ENCODE assay signal across 26 mouse cellular contexts in the genomic region with DNA sequence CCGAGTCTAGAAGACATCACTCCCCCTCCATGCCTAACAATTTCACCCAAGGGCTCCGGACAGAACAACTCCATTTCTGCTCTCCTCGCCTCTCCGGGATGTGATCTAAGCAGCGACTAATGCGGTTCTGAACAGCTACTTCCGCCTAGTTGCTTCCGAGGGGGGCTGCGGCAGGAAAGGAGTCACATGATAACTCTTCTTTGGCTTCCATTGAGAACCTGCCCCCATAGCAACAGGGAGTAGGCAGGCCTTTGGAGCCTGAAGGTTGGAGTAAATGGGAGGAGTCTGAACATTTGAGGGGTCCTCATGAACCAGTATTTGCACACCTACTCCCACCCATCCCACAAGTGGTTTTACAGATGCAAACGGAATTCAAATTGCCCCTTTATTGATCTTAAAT.
"Had no signal": no experiment of that assay in that cellular context is flagged by ENCODE, and none has a peak within 500 bp of the region (broad histone marks: within the 10 kb centered on the region; RNA-seq: fewer than 3 reads in every experiment).

No protein-coding gene starts in this region.

- H3K4me1 ChIP-seq: embryonic facial prominence, embryonic 10.5 days; embryonic facial prominence, embryonic 12.5 days; embryonic facial prominence, embryonic 13.5 days; embryonic facial prominence, embryonic 15.5 days; forebrain, embryonic 10.5 days; forebrain, embryonic 12.5 days; forebrain, embryonic 13.5 days; forebrain, embryonic 15.5 days; heart, embryonic 10.5 days had no signal

- H3K9ac ChIP-seq: embryonic facial prominence, embryonic 12.5 days; embryonic facial prominence, embryonic 13.5 days; embryonic facial prominence, embryonic 15.5 days; forebrain, embryonic 12.5 days; forebrain, embryonic 13.5 days; forebrain, embryonic 15.5 days; forebrain, postnatal 0 days had no signal

- H3K27me3 ChIP-seq: embryonic facial prominence, embryonic 12.5 days; embryonic facial prominence, embryonic 13.5 days; embryonic facial prominence, embryonic 15.5 days; forebrain, embryonic 12.5 days; forebrain, embryonic 13.5 days; forebrain, embryonic 15.5 days had no signal

- ATAC-seq: forebrain, embryonic 13.5 days; forebrain, embryonic 14.5 days; forebrain, embryonic 15.5 days; forebrain, embryonic 16.5 days; forebrain, postnatal 0 days had no signal

- H3K4me2 ChIP-seq: embryonic facial prominence, embryonic 12.5 days; embryonic facial prominence, embryonic 13.5 days; embryonic facial prominence, embryonic 15.5 days; forebrain, embryonic 12.5 days; forebrain, embryonic 13.5 days; forebrain, embryonic 15.5 days had no signal

- H3K36me3 ChIP-seq: embryonic facial prominence, embryonic 10.5 days; embryonic facial prominence, embryonic 12.5 days; embryonic facial prominence, embryonic 13.5 days; embryonic facial prominence, embryonic 15.5 days; forebrain, embryonic 10.5 days; forebrain, embryonic 12.5 days; forebrain, embryonic 15.5 days; heart, embryonic 10.5 days had no signal

- DNase-seq: cerebellum, postnatal 10 days; cerebellum, postnatal 14 days; cerebellum, postnatal 25 days; cerebellum, postnatal 36 days; embryo, embryonic 11 days; forebrain, postnatal 0 days; gastrocnemius, adult 2 months; gastrocnemius, postnatal 10 days; gastrocnemius, postnatal 14 days; gastrocnemius, postnatal 25 days; gastrocnemius, postnatal 36 days; heart, adult 11 months; heart, adult 18-20 months; heart, adult 2 months had no signal

- H3K4me3 ChIP-seq: embryonic facial prominence, embryonic 10.5 days; embryonic facial prominence, embryonic 12.5 days; embryonic facial prominence, embryonic 13.5 days; embryonic facial prominence, embryonic 15.5 days; erythroblast, embryonic 14.5 days; forebrain, embryonic 10.5 days; forebrain, embryonic 12.5 days; forebrain, embryonic 13.5 days; forebrain, embryonic 15.5 days; gastrocnemius, adult 2 months; heart, adult 2 months; heart, embryonic 10.5 days had no signal

- H3K27ac ChIP-seq: embryonic facial prominence, embryonic 10.5 days; embryonic facial prominence, embryonic 12.5 days; embryonic facial prominence, embryonic 13.5 days; embryonic facial prominence, embryonic 15.5 days; forebrain, embryonic 10.5 days; forebrain, embryonic 12.5 days; forebrain, embryonic 13.5 days; forebrain, embryonic 15.5 days; gastrocnemius, adult 2 months; heart, adult 2 months; heart, embryonic 10.5 days had no signal
